Mouse (Mus musculus) heart, postnatal 0 days (tissue): ENCODE measurements around the gene Trim34a. TPM values are rescaled to one million over a fixed set of nuclear protein-coding genes. Genes with fewer than 3 reads are reported as not detected.
"Not testable (repeated sequence)": the region's sequence is repeated elsewhere in the genome, so short reads cannot be mapped to it uniquely, and the experiment has no call there.

Source experiments
- ATAC-seq: fragments of 200-750 bp; cut with Nextera tagmentation; 2 replicates; pipeline ENCODE4 v1.8.0; 2017; ENCODE audit warnings: low read depth, moderate number of reproducible peaks, moderate library complexity; ENCODE audit not compliant: insufficient read depth
- DNase-seq: peaks from one replicate; pipeline ENCODE4 v3.0.0-alpha.2; 2016; ENCODE audit warnings: low spot score
- H3K27ac ChIP-seq: fragments of 300-500 bp; sonication (generic); 2 replicates; pipeline ENCODE4 v1.5.1; 2014; ENCODE audit warnings: low read depth, mild to moderate bottlenecking
- H3K27me3 ChIP-seq: fragments of 300-500 bp; sonication (generic); 2 replicates; pipeline ENCODE4 v1.6.1; 2014; ENCODE audit warnings: low read length, mixed read lengths; ENCODE audit not compliant: control insufficient read depth, insufficient read depth
- H3K36me3 ChIP-seq: fragments of 300-500 bp; sonication (generic); replicated peaks from 2 replicates; pipeline ENCODE4 v1.6.1; 2014; ENCODE audit warnings: low read length, mixed read lengths; ENCODE audit not compliant: control insufficient read depth, insufficient read depth
- H3K4me1 ChIP-seq: fragments of 300-500 bp; sonication (generic); 2 replicates; pipeline ENCODE4 v1.6.1; 2014; ENCODE audit warnings: antibody characterized with exemption; ENCODE audit not compliant: control insufficient read depth, insufficient read depth
- H3K4me2 ChIP-seq: fragments of 300-500 bp; sonication (generic); 2 replicates; pipeline ENCODE4 v1.6.1; 2014; ENCODE audit warnings: low read depth, mild to moderate bottlenecking, low read length, moderate library complexity
- H3K4me3 ChIP-seq: fragments of 300-500 bp; sonication (generic); 2 replicates; pipeline ENCODE4 v1.5.1; 2014; ENCODE audit warnings: low read depth, low read length
- H3K9ac ChIP-seq: fragments of 300-500 bp; sonication (generic); replicated peaks from 2 replicates; pipeline ENCODE4 v1.6.1; 2014; ENCODE audit warnings: low read depth, low read length, mixed read lengths
- H3K9me3 ChIP-seq: fragments of 300-500 bp; sonication (generic); replicated peaks from 2 replicates; pipeline ENCODE4 v1.6.1; 2016; ENCODE audit warnings: low read length; ENCODE audit not compliant: control insufficient read depth
- CTCF ChIP-seq: IDR thresholded peaks from 2 replicates; pipeline ENCODE4 v1.5.1; 2016; ENCODE audit warnings: antibody characterized with exemption, control low read depth, low read depth
- EP300 ChIP-seq: IDR thresholded peaks from 2 replicates; pipeline ENCODE4 v1.6.1; 2016; ENCODE audit warnings: antibody characterized with exemption, low read depth
- WGBS: fragments of 180-500 bp; shearing (Covaris S2); extraction: QIAGEN DNeasy Blood & Tissue Kit; methylation state at CpG from one replicate; pipeline ENCODE4 v1.1.7; 2014; 5-methylcytosine and 5-hydroxymethylcytosine counted together
- polyA plus RNA-seq: library from polyadenylated mRNA; unstranded; fragments of >200 nt; fragmentation: Nextera tagmentation; extraction: Ambion mirVana; gene quantifications from 2 replicates; pipeline ENCODE4 v1.2.1, GENCODE M21; 2015
- total RNA-seq: library from RNA; depleted of rRNA; stranded (reverse); fragments of >200 nt; gene quantifications from 2 replicates; pipeline ENCODE4 v1.2.3, GENCODE M21; 2014; ENCODE audit warnings: low replicate concordance; rRNA removed

Gene Trim34a
- total and polyA plus RNA-seq, 2 experiments from 2014 or later, result 2.5 to 7.5 TPM

DNA sequence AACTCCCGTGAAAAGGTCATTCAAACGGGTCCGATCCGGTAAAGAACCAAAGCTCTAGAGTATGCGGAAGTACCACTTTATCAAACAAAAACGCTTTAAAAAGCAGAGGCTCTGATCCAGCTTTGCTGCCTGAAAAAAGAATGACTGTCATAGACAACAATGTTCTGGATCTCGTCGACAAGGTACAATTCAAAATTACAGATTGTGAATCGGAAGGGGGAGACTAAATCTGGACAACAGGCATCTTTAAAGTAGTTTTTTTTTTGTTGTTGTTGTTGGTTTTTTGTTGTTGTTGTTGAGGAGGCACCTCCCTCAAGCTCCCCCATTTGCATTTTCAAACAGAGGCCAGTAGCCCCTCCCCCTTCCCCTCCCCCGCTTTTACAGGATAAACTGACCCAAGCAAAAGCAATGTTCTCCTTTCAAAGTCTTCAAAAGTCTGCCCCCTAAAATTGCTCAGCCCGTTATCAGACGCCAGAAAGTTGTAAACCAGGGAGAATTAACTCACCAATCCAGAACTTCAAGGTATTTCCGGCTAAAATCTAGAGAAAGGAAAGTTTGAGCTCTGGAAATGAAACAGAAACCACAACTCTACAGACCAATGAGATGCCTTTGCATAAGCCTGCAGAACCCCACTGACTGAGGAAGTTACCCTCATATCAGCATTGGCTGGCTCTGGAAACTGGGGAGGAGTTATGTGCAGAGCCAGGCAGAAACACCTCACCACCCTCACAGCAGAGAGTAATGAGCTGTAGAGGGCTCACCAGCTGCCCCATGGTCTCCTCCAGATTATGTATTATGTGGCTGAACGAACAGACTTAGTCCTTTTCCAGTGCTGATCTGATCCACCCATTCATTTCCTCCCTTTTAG lies 43.6 kb downstream of the Trim34a start, which contains the start of gene Trim5:
Trim5 (minus strand) TSS at position 519 of the 868 bp plus-strand sequence.
- H3K27ac ChIP-seq, result peak within 1 kb of the TSS; percentile 18; the same call in 1 of the 2 replicates
- H3K9ac ChIP-seq, DNase-seq, H3K36me3 ChIP-seq, H3K4me1 ChIP-seq, H3K9me3 ChIP-seq, H3K27me3 ChIP-seq: not testable (repeated sequence)
- H3K4me3 ChIP-seq, result peak within 1 kb of the TSS; percentile 40
- 25% methylated on average over 14 of the region's 14 CpGs for WGBS
- peak; percentile 98 for ATAC-seq
- peak within 1 kb of the TSS; percentile 50 for H3K4me2 ChIP-seq

DNA sequence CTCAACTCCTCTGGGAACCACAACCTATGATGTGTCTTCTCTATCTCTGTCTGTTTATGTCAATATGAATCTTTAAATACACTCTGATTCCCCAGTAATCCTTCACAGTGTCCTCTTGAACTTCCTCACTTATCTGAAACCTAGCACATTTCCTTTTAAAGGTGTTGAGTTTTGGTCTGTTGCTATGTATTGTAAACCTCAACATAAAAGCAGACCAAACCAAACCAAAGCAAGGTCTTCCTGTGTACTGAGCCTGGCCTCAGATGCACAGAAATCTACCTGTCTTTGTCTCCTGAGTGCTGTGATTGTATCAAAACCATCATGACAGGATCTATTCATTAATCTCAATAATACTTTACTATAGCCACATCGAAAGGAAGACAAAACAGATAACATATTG lies 46.4 kb downstream of the Trim34a start:
- TF ChIP-seq CTCF (no peak), EP300 (no peak)
- 73% methylated on average over 1 of the region's 1 CpGs for WGBS
- ATAC-seq (no peak), DNase-seq (no peak)
- H3K9me3 ChIP-seq, result no peaks in the 10 kb centered on the region
- H3K4me3 ChIP-seq, result no peak overlapping the region
- no peak overlapping the region for H3K4me2 ChIP-seq
- no peak overlapping the region for H3K9ac ChIP-seq
- H3K27ac ChIP-seq, result no peak overlapping the region
- H3K4me1 ChIP-seq, result no peaks in the 10 kb centered on the region
- no peaks in the 10 kb centered on the region for H3K36me3 ChIP-seq
- H3K27me3 ChIP-seq, result no peaks in the 10 kb centered on the region

DNA sequence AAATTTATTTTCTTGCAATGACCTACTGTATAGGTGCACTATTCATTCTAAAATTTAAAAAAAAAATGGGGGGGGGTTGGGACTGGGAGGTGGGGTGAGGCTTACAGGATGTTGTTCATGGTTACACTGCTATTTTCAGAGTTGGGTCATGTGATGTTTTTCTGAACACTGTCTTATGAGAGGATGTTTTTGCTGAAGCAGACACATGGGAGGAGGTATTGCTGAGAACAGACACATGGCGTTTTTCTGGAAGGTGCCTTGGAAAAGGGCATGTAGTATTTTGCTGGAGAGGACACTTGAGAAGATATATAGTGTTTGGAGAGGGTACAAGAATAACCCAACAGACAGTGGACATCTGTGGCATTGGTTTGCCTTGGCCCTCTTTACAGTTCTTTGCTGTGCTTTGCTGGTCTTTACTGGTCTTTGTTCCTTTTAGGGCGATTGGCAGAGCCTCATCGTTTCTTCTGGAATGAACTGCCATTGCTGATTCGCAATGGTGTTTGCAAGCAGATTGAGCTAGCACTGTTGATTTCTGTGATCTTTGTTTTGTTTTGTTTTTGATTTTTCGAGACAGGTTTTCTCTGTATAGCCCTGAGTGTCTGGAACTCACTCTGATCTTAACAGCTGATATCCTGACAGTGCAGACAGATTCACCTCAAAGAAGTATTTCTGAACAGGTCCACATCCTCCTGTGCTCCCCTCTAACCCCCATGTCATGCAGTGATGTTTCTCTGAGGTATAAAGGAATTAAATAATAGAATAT lies 47.6 kb downstream of the Trim34a start:
- Histone ChIP-seq H3K36me3 (no peaks in the 10 kb centered on the region), H3K27me3 (no peaks in the 10 kb centered on the region), H3K4me1 (no peaks in the 10 kb centered on the region), H3K9ac (no peak overlapping the region), H3K4me2 (no peak overlapping the region), H3K4me3 (no peak overlapping the region), H3K27ac (no peak overlapping the region), H3K9me3 (no peaks in the 10 kb centered on the region)
- WGBS, result 74% methylated on average over 5 of the region's 5 CpGs
- TF ChIP-seq EP300 (no peak), CTCF (no peak)
- ATAC-seq, result no peak
- no peak for DNase-seq

Other genes with a start within 250 kb of the Trim34a start
- not detected in 2 replicates for gene Olfr638, start 245.7 kb upstream of the Trim34a start, total RNA-seq
- not detected in 2 replicates for gene Olfr638, start 245.7 kb upstream of the Trim34a start, polyA plus RNA-seq
- not detected in 2 replicates for gene Olfr639, start 227.2 kb upstream of the Trim34a start, total RNA-seq
- not detected in 2 replicates for gene Olfr639, start 227.2 kb upstream of the Trim34a start, polyA plus RNA-seq
- gene Olfr640, start 218.9 kb upstream of the Trim34a start, total RNA-seq, result not detected in 2 replicates
- gene Olfr640, start 218.9 kb upstream of the Trim34a start, polyA plus RNA-seq, result not detected in 2 replicates
- not detected in 2 replicates for gene Olfr641, start 209.0 kb upstream of the Trim34a start, total RNA-seq
- not detected in 2 replicates for gene Olfr641, start 209.0 kb upstream of the Trim34a start, polyA plus RNA-seq
- gene Olfr642, start 191.8 kb upstream of the Trim34a start, total RNA-seq, result not detected in 2 replicates
- not detected in 2 replicates for gene Olfr642, start 191.8 kb upstream of the Trim34a start, polyA plus RNA-seq
- not detected in 2 replicates for gene 4930516K23Rik, start 183.0 kb upstream of the Trim34a start, total RNA-seq
- gene 4930516K23Rik, start 183.0 kb upstream of the Trim34a start, polyA plus RNA-seq, result not detected in 2 replicates
- gene Olfr644, start 172.6 kb upstream of the Trim34a start, total RNA-seq, result not detected in 2 replicates
- gene Olfr644, start 172.6 kb upstream of the Trim34a start, polyA plus RNA-seq, result not detected in 2 replicates
- not detected in 2 replicates for gene Olfr645, start 159.0 kb upstream of the Trim34a start, total RNA-seq
- gene Olfr645, start 159.0 kb upstream of the Trim34a start, polyA plus RNA-seq, result not detected in 2 replicates
- not detected in 2 replicates for gene Olfr646, start 139.6 kb upstream of the Trim34a start, total RNA-seq
- gene Olfr646, start 139.6 kb upstream of the Trim34a start, polyA plus RNA-seq, result not detected in 2 replicates
- not detected in 2 replicates for gene Ubqln5, start 114.6 kb upstream of the Trim34a start, total RNA-seq
- not detected in 2 replicates for gene Ubqln5, start 114.6 kb upstream of the Trim34a start, polyA plus RNA-seq
- not detected in 2 replicates for gene Olfr643, start 107.1 kb upstream of the Trim34a start, total RNA-seq
- not detected in 2 replicates for gene Olfr643, start 107.1 kb upstream of the Trim34a start, polyA plus RNA-seq
- not detected in 2 replicates for gene Ubqln3, start 101.2 kb upstream of the Trim34a start, total RNA-seq
- gene Ubqln3, start 101.2 kb upstream of the Trim34a start, polyA plus RNA-seq, result not detected in 2 replicates
- gene Ubqlnl, start 93.9 kb upstream of the Trim34a start, total RNA-seq, result not detected in 2 replicates
- not detected in 2 replicates for gene Ubqlnl, start 93.9 kb upstream of the Trim34a start, polyA plus RNA-seq
- gene Olfm5, start 79.6 kb upstream of the Trim34a start, total RNA-seq, result not detected in 2 replicates
- gene Olfm5, start 79.6 kb upstream of the Trim34a start, polyA plus RNA-seq, result not detected in 2 replicates
- not detected in 2 replicates for gene Olfr648, start 61.1 kb upstream of the Trim34a start, total RNA-seq
- 0.07 and 0.08 TPM in 2 replicates for gene Olfr648, start 61.1 kb upstream of the Trim34a start, polyA plus RNA-seq
- not detected in 2 replicates for gene Olfr649, start 48.5 kb upstream of the Trim34a start, total RNA-seq
- gene Olfr649, start 48.5 kb upstream of the Trim34a start, polyA plus RNA-seq, result not detected in 2 replicates
- gene Trim6, start 25.7 kb upstream of the Trim34a start, total RNA-seq, result 2.9 and 7.3 TPM in 2 replicates
- 0.73 and 1.4 TPM in 2 replicates for gene Trim6, start 25.7 kb upstream of the Trim34a start, polyA plus RNA-seq
- 0.12 and 0.27 TPM in 2 replicates for gene Trim5, start 43.6 kb downstream of the Trim34a start, total RNA-seq
- 0.37 and 0.38 TPM in 2 replicates for gene Trim5, start 43.6 kb downstream of the Trim34a start, polyA plus RNA-seq
- gene Trim12a, start 71.0 kb downstream of the Trim34a start, total RNA-seq, result 7.7 and 13.6 TPM in 2 replicates
- gene Trim12a, start 71.0 kb downstream of the Trim34a start, polyA plus RNA-seq, result 6.6 and 7.1 TPM in 2 replicates
- not detected in 2 replicates for gene Trim34b, start 85.0 kb downstream of the Trim34a start, total RNA-seq
- 0.08 TPM in 1 of 2 replicates, not detected in the other for gene Trim34b, start 85.0 kb downstream of the Trim34a start, polyA plus RNA-seq
- gene Trim12c, start 108.9 kb downstream of the Trim34a start, total RNA-seq, result 3.9 and 7.1 TPM in 2 replicates
- 1.5 and 1.7 TPM in 2 replicates for gene Trim12c, start 108.9 kb downstream of the Trim34a start, polyA plus RNA-seq
- gene Trim30b, start 125.4 kb downstream of the Trim34a start, total RNA-seq, result not detected in 2 replicates
- gene Trim30b, start 125.4 kb downstream of the Trim34a start, polyA plus RNA-seq, result 0.16 and 0.18 TPM in 2 replicates
- not detected in 2 replicates for gene Trim30c, start 156.4 kb downstream of the Trim34a start, total RNA-seq
- gene Trim30c, start 156.4 kb downstream of the Trim34a start, polyA plus RNA-seq, result 0.18 TPM in 1 of 2 replicates, not detected in the other
- gene Trim30a, start 220.7 kb downstream of the Trim34a start, total RNA-seq, result 8.0 and 8.9 TPM in 2 replicates
- gene Trim30a, start 220.7 kb downstream of the Trim34a start, polyA plus RNA-seq, result 1.5 and 1.7 TPM in 2 replicates